In the genomic region with DNA sequence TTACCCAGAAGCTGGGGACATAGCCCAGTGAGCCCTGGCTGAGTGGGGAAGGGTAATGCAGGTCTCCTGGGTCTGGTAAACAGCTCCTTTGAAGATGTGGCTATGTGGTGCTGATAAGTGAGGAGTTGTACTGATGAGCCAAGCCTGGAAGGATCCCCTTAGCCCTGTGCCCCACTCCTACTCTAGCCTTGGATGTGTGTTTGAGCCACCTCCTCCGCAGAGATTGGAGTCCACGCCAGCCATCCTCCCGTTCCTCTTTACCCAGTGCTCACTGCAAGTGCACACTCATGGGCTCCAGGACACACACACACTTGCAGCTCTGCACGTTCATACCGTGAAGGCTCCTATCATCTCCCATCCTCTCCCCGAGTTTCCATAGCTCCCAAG, we compare ENCODE assay signal across 9 mouse cellular contexts. TPM values are rescaled to one million over a fixed set of nuclear protein-coding genes. Genes with fewer than 3 reads are reported as not detected.
A peak's percentile ranks its signal among the peaks of the same experiment; 100 is the strongest.
DNase-seq lines count a peak whose midpoint lies in the region; ATAC-seq and TF ChIP-seq lines count a peak whose summit lies in the region.
"Had no signal": no experiment of that assay in that cellular context is flagged by ENCODE, and none has a peak within 500 bp of the region (broad histone marks: within the 10 kb centered on the region; RNA-seq: fewer than 3 reads in every experiment).

No protein-coding gene starts in this region.

- no peak for DNase-seq in kidney, postnatal 4 days
- no peak for DNase-seq in forebrain, embryonic 10.5 days (ENCODE audit: extremely low spot score, low spot score)
- no peak for DNase-seq in midbrain, postnatal 0 days (ENCODE audit: low spot score)
- no peak for DNase-seq in right cerebral cortex, adult 2 months (ENCODE audit: low spot score in 2 of 2)
- no peak for DNase-seq in cerebellum, adult 8-10 months
- no peak for DNase-seq in kidney, adult 18-20 months
- DNase-seq: cerebellum, adult 9-10 months had no signal

- H3K4me1 ChIP-seq in kidney, embryonic 16.5 days (ENCODE audit: insufficient read depth, low read length): peaks cover 67% of the 10 kb centered on the region
- peaks cover 96% of the 10 kb centered on the region for H3K4me1 ChIP-seq in forebrain, embryonic 10.5 days
- H3K4me1 ChIP-seq in hindbrain, embryonic 13.5 days (replicated peaks): peaks cover 87% of the 10 kb centered on the region
- peaks cover 38% of the 10 kb centered on the region for H3K4me1 ChIP-seq in midbrain, postnatal 0 days (ENCODE audit: insufficient read depth, low read length)

- H3K27ac ChIP-seq in kidney, embryonic 16.5 days (ENCODE audit: low read length): no peak overlapping the region; the same call in 1 of the 2 replicates
- H3K27ac ChIP-seq in forebrain, embryonic 10.5 days: peak overlapping the region; percentile 96
- peak overlapping the region; percentile 99 for H3K27ac ChIP-seq in hindbrain, embryonic 13.5 days
- H3K27ac ChIP-seq in midbrain, postnatal 0 days (ENCODE audit: low read depth, low read length): peak overlapping the region; percentile 94

- H3K27me3 ChIP-seq in kidney, embryonic 16.5 days (ENCODE audit: insufficient read depth, low read length): no peaks in the 10 kb centered on the region
- no peaks in the 10 kb centered on the region for H3K27me3 ChIP-seq in forebrain, embryonic 10.5 days (ENCODE audit: poor library complexity, severe bottlenecking)
- no peaks in the 10 kb centered on the region for H3K27me3 ChIP-seq in hindbrain, embryonic 13.5 days
- H3K27me3 ChIP-seq in midbrain, postnatal 0 days (ENCODE audit: insufficient read depth, low read length): no peaks in the 10 kb centered on the region

- WGBS in kidney, embryonic 16.5 days: 78% methylated on average over 6 of the region's 6 CpGs
- WGBS in forebrain, embryonic 10.5 days: 85% methylated on average over 6 of the region's 6 CpGs
- 44% methylated on average over 6 of the region's 6 CpGs for WGBS in hindbrain, embryonic 13.5 days
- WGBS in midbrain, postnatal 0 days: 17% methylated on average over 6 of the region's 6 CpGs

- no peaks in the 10 kb centered on the region for H3K36me3 ChIP-seq in kidney, embryonic 16.5 days (ENCODE audit: insufficient read depth, low read length)
- H3K36me3 ChIP-seq in forebrain, embryonic 10.5 days (replicated peaks): peaks cover 32% of the 10 kb centered on the region
- peaks cover 11% of the 10 kb centered on the region for H3K36me3 ChIP-seq in hindbrain, embryonic 13.5 days
- H3K36me3 ChIP-seq in midbrain, postnatal 0 days (ENCODE audit: insufficient read depth, low read length): no peaks in the 10 kb centered on the region

- H3K4me2 ChIP-seq in kidney, embryonic 16.5 days (replicated peaks; ENCODE audit: low read depth, low read length): no peak overlapping the region
- H3K4me2 ChIP-seq in hindbrain, embryonic 13.5 days: peak overlapping the region; percentile 71
- H3K4me2 ChIP-seq in midbrain, postnatal 0 days (ENCODE audit: low read depth, low read length, poor library complexity, severe bottlenecking): peak overlapping the region; percentile 72

- H3K4me3 ChIP-seq in kidney, embryonic 16.5 days (ENCODE audit: low read length): no peak overlapping the region
- peak overlapping the region; percentile 62 for H3K4me3 ChIP-seq in forebrain, embryonic 10.5 days
- H3K4me3 ChIP-seq in hindbrain, embryonic 13.5 days: peak overlapping the region; percentile 55
- H3K4me3 ChIP-seq in midbrain, postnatal 0 days (ENCODE audit: low read depth, low read length): peak overlapping the region; percentile 37

- no peak for TF ChIP-seq CTCF in midbrain, postnatal 0 days (IDR thresholded peaks at IDR 0.05)

- no peak for ATAC-seq in kidney, embryonic 16.5 days (ENCODE audit: low FRiP score, low TSS enrichment)
- no peak for ATAC-seq in hindbrain, embryonic 13.5 days (ENCODE audit: low FRiP score)
- no peak for ATAC-seq in midbrain, postnatal 0 days (ENCODE audit: low FRiP score)

- H3K9ac ChIP-seq in kidney, embryonic 16.5 days (replicated peaks; ENCODE audit: low read length): 0 out of 2 replicates have a peak overlapping the region, but pooled peaks have one; percentile 9
- peak overlapping the region; percentile 91 for H3K9ac ChIP-seq in hindbrain, embryonic 13.5 days
- peak overlapping the region; percentile 78 for H3K9ac ChIP-seq in midbrain, postnatal 0 days (replicated peaks; ENCODE audit: low read length, poor library complexity, severe bottlenecking)

- H3K9me3 ChIP-seq in kidney, embryonic 16.5 days (ENCODE audit: low read length): no peaks in the 10 kb centered on the region
- H3K9me3 ChIP-seq in forebrain, embryonic 10.5 days: no peaks in the 10 kb centered on the region
- H3K9me3 ChIP-seq in hindbrain, embryonic 13.5 days: no peaks in the 10 kb centered on the region
- no peaks in the 10 kb centered on the region for H3K9me3 ChIP-seq in midbrain, postnatal 0 days (ENCODE audit: low read length)

RNA-seq across cellular contexts. Expression of a gene that starts 19.6 kb away (rescaled TPM):
- 5.0 and 5.1 TPM in 2 replicates for polyA plus RNA-seq in kidney, embryonic 16.5 days (2015; fragmentation: Nextera tagmentation; extraction: Ambion mirVana)
- polyA plus RNA-seq in forebrain, embryonic 10.5 days (2016; fragmentation: Nextera tagmentation; extraction: Ambion mirVana): 4.9 and 5.2 TPM in 2 replicates
- polyA plus RNA-seq in hindbrain, embryonic 13.5 days (2015; fragmentation: Nextera tagmentation; extraction: Ambion mirVana): 1.3 and 1.6 TPM in 2 replicates
- 1.5 and 1.7 TPM in 2 replicates for total RNA-seq in midbrain, postnatal 0 days (2014; rRNA removed)
- polyA plus RNA-seq in midbrain, postnatal 0 days (2015; fragmentation: Nextera tagmentation; extraction: Ambion mirVana): 0.59 and 0.88 TPM in 2 replicates

RNA-seq across cellular contexts. Expression of a gene that starts 23.3 kb away (rescaled TPM):
- 66.2 and 67.8 TPM in 2 replicates for polyA plus RNA-seq in kidney, embryonic 16.5 days (2015; fragmentation: Nextera tagmentation; extraction: Ambion mirVana)
- 94.8 and 107 TPM in 2 replicates for polyA plus RNA-seq in forebrain, embryonic 10.5 days (2016; fragmentation: Nextera tagmentation; extraction: Ambion mirVana)
- 158 and 162 TPM in 2 replicates for polyA plus RNA-seq in hindbrain, embryonic 13.5 days (2015; fragmentation: Nextera tagmentation; extraction: Ambion mirVana)
- 218 and 247 TPM in 2 replicates for total RNA-seq in midbrain, postnatal 0 days (2014; rRNA removed)
- 114 and 125 TPM in 2 replicates for polyA plus RNA-seq in midbrain, postnatal 0 days (2015; fragmentation: Nextera tagmentation; extraction: Ambion mirVana)

RNA-seq across cellular contexts. Expression of a gene that starts 57.1 kb away (rescaled TPM):
- 0.05 TPM in 1 of 2 replicates, not detected in the other for polyA plus RNA-seq in kidney, embryonic 16.5 days (2015; fragmentation: Nextera tagmentation; extraction: Ambion mirVana)
- polyA plus RNA-seq in forebrain, embryonic 10.5 days (2016; fragmentation: Nextera tagmentation; extraction: Ambion mirVana): 0.18 and 0.24 TPM in 2 replicates
- polyA plus RNA-seq in hindbrain, embryonic 13.5 days (2015; fragmentation: Nextera tagmentation; extraction: Ambion mirVana): 1.7 and 2.3 TPM in 2 replicates
- total RNA-seq in midbrain, postnatal 0 days (2014; rRNA removed): 4.4 and 9.8 TPM in 2 replicates
- polyA plus RNA-seq in midbrain, postnatal 0 days (2015; fragmentation: Nextera tagmentation; extraction: Ambion mirVana): 2.8 and 3.6 TPM in 2 replicates

Comparison
In these comparisons a context has a peak if more than half of its experiments do, and no peak if none do; other contexts are left out.
1. H3K9ac ChIP-seq: peak in every context shown above with its lines; median percentile 91 in hindbrain, embryonic 13.5 days; 78 in midbrain, postnatal 0 days; 9 in kidney, embryonic 16.5 days.